Mouse (Mus musculus) neural tube, embryonic 10.5 days (tissue): ENCODE results near the gene Mgll.

ENCODE experiments used
- DNase-seq: peaks from one replicate; pipeline ENCODE4 v3.0.0-alpha.2; 2017; ENCODE audit warnings: low spot score; ENCODE audit errors: extremely low spot score

Gene Mgll

DNA sequence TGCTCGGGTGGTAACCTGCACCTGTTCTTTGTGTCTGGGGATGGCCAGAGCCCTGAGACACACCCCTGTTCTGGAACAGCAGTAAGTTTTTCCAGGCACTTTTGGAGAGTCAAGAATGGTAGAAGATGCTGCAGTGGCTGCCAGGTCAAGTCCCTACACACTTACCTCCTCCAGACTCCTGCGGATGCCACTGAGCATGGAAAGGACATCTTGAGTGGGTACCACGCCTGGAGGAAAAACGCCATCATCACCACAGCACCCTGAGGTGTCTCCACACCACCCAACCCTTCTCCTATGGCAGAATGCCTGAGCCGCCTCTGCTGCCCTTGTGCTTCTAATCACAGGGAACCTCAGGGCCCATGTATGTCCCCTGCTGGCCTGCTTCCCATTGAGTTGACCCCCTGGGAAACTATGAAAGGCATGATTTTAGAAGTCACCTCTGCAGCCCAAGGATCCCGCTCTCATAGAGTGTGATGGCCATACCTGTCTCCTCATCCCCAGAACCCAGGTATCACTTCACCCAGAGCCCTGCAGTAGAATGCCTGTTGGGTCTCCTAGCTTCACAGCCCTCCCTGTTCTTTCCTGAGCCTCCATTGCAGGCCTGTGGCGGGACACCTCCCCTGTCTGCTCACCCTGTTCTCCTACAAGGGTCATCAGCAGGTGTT lies 120.8 kb downstream of the Mgll start:
- no peak for DNase-seq

DNA sequence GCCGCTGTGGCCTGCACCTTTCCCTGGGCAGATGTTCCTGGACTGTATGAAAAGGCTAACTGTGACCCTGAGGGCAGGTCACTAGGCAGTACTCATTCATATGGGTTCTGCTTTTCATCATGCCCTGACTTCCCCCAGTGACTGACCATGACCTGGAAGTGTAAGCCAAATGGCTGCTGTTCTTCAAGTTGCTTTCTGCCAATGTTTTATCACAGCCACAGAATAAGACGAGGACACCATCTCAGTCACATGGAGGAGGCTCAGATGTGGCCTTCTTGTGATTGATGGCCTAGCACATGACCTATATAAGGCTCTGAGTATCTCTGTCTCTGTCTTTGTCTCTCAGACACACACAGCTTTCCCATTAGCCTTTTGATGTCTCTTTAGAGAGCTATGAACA lies 123.4 kb downstream of the Mgll start:
- DNase-seq = no peak

DNA sequence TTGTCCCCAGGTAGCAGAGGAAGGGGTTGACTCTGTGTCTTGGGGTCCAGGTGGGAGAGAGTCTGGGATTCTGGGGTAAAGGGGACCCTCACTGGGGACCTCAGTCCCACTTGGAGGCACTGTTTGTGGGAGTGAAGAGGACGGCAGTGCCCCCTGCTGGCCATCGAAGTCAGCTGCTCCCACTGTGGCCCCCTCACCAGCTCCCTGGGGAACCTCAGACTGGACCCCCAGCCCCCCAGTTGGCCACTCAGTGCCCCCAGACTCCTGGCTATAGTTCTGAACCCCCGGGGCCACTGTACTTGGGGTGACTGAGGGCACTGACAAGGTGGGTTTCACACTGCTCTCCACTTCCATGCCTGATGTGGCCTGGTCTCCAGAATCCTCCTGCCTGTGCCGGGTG lies 125.1 kb downstream of the Mgll start:
- DNase-seq = no peak

GRCm38 (mm10) chr6:88850034-88850433 lies 125.8 kb downstream of the Mgll start:
- no peak for DNase-seq

DNA sequence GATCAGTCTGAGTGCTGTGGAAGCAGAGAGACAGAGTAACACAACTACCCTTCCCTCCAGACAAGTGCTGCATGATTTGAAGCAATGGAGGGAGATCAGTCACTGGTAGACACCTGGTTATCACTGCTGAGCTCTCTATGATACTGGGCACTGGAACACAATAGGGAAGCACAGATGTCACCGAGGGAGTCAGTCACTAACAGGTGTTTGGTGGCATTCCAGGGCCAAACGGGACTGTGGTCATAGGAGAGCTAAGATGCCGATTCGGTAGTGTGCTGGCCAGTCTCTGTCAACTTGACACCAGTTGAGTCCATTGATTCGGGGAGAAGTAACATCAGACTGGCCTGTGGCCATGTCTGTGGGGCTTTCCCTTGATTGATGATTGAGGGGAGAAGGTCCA lies 130.3 kb downstream of the Mgll start:
- DNase-seq = no peak

DNA sequence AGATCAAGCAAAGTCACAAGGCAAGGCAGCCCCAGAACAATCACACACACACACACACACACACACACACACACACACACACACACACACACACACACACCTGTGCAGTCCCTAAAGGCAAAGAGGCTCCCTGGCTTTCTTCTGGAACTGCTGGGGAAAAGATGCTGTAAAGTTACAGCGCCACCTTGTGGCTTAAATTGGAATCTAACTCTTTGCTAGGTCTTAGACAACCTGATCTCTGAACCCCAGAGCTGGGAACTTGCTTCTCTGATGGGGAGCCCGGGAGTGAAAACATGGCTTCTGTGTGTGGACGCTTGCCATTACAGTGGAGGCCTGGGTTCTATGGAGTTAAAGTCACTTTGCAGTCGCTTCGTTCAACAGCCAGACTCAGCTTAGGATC lies 131.4 kb downstream of the Mgll start:
- peak; percentile 65 for DNase-seq

DNA sequence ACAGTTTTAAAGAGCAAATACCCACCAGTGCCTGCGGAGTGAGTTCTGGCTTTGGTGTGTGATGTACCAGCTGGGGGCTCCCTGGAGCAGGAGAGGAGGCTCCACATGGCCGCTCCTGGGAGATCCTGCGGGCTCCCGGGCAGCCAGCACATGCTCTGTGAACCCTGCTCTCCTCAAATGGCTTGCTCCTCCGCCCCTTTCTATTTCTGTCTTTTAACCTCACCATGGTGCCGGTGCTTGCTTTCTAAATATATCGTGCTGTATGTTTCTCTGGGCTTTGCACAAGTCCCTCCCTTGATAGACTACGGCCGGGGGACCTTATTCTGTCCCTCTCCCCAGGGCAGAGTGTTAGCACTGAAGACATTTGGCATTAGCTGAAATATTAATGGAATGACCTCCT lies 133.0 kb downstream of the Mgll start:
- DNase-seq = no peak

DNA sequence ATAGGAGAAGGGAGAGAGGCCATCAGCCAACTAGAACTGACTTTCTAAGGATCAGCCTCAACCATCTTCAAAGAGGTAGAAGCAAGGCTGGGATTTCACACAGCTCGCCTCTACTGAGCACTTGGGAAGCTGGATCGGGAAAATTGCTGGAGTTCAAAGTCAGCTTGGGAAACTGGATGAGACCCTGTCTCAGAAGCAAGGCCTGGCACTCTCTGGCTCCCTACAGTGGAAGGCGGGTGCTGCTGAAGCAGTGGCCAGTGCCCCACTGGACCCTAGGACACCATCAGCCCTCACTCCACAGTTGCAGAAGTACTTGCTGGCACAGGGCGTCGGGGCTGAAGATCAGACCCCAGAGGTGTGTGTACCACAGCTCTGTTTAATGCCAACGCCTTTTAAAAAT lies 133.6 kb downstream of the Mgll start:
- DNase-seq = no peak

DNA sequence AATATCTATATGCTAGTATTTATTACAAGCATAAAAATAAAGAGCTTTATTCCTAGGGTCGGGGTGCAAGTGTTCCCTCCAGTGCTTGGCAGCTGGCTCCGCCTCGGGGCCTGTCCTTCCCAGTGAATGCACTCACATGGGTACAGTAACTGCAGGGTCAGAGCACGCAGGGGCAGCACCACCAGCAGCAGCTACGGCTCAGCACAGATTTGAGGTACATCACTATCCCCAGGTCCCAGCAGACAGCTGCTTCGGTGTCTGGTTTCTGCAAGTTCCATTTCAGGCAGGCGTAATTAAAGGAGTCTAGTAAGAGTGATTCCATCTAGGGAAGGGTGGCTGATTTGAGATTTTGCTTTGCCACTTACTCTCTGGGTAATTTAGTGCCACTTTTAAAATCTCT lies 134.1 kb downstream of the Mgll start:
- no peak for DNase-seq

DNA sequence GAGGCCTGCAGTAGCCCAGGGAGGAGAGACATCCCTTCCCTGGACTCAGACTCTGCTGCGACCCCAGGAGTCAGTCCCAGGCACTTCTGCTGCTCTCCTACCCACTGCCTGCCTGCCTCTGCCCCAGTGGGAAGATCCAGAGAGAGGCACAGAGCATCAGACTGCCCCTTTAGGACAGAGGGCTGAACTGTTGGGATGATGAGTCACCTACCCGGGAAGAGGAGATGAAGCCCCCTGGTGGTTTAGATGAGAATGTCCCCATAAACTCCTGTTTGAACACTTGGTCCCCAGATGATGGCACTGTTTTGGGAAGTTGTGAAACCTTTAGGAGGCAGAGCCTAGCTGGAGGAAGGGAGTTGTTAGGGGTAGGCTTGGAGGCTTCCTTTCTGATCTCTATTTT lies 136.7 kb downstream of the Mgll start:
- DNase-seq = no peak

- DNase-seq = no peak
Observed at GRCm38 (mm10) chr6:88865704-88866103, 141.5 kb downstream of the Mgll start.

DNA sequence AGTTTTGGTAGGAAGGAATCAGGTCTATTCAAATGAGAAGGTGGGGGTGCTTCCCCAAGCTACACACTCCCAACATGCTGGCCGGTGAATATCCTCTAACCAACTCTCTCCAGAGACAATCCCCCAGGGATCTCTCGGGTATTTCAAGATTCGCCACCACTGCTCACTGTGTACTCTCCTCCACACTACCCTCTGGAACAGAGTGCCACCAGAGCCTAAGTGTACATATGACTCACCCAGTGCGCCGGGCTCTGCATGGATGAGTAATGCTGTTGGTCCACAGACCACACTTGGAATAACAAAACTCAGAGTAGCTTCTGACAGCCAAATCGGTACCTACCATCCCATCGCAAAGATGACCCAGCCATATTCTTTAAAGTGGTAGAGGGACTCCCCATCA lies 145.2 kb downstream of the Mgll start:
- DNase-seq = no peak

DNA sequence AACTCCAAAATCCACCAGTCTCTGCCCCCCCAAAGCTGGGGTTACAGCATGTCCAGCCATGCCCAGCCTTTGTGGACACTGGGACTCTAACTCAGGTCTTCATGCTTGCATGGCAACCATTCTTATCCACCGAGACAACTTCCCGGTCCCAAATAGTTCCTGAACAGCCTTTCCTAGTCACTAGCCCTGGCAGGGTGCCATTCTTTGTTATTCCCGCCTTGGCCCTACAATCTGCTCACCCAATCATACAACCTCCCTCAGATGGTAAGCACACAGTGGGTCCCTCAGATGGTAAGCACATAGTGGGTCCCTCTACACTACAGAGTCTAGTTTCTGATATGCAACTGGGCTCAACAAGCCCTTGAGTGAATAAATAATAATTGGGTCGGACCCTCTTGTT lies 146.4 kb downstream of the Mgll start:
- no peak for DNase-seq

DNA sequence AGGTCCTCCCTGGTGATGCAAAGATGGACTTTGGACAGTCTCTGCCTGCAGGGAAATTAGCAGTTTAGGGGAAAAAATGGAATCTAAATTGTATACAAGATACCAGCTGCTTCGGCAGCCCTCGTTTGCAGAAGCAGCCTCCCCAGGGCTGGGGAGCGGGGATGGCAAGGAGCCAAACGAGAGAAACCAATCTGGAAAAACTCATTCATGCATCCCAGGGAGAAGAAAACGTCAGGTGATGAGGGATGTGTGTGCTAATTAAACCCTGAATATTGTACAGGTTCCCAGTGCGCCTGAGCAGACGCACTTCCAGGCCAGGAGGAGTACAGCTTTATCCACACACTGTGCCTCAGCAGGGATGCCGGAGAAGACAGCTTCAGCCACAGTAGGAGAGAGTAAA lies 147.3 kb downstream of the Mgll start:
- DNase-seq = no peak

- DNase-seq = no peak
Observed at GRCm38 (mm10) chr6:88872811-88873210, 148.6 kb downstream of the Mgll start.

DNA sequence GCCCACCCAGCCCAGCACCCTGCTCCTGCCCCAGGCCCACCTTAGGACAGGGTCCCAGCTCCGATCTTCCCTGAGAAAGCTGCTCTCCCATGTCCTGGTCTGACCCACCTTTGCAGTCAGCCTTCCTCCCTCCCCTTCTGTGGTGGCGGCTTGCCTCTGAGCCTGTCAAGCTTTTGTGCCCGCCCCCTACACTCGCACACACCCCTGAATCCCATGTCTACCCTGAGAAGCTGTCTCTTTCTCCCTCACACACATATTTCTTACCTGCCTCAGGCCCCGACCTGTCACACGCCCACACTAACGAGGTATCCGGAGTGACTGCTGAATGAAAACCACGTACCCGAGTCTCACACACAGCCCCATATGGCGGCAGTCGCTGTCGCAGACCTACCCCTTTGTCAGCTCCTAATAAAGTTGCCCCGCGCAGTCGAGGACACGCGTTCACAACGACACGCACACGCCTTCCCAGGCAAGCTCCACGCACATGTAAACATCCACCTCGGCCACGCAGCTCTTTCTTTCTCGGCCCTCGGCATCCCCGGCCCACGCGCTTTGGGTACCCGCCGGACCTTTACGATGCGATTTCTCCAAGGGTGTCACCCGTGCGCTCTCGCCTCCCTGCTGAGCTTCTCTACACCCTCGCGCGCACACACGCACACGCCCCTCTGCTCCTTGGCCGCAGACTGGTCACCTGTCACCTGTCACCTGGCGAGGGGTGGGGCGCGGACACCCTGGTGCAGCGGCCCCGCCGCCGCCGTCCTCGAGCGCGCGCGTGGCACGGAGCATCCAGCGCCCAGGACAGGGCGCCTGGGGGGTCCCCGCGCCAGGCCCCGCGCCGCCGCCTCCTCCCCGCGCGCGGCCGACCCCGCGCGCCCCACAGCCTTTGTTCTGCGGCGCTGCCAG lies 150.0 kb downstream of the Mgll start:
- peak; percentile 51 for DNase-seq

- peak; percentile 85 for DNase-seq
Observed at GRCm38 (mm10) chr6:88874868-88875508, 150.8 kb downstream of the Mgll start, which contains the start of gene Podxl2. Gene Podxl2, minus strand, starts transcription at chr6:88875044.
